Mouse (Mus musculus): ENCODE measurements at regions not wholly inside any gene's neighbourhood (a gene's known extent, or its start where the extent isn't known, plus 50 kb on each side); places are given as distances from the start of the nearest gene placed in this dataset.

GRCm38 (mm10) chr11:114528937-114529772 lies 139.2 kb upstream of the Rpl38 start:
- TF ChIP-seq POLR2A (IDR thresholded peaks at IDR 0.05; ENCODE audit: low read depth, low read length) (no peak), MYC (IDR thresholded peaks at IDR 0.05; ENCODE audit: low read depth, low read length) (no peak)

All from CH12.LX (cell line).